Mouse (Mus musculus): ENCODE measurements around the gene Ece1. TPM values are rescaled to one million over a fixed set of nuclear protein-coding genes. Genes with fewer than 3 reads are reported as not detected.
"Not testable (repeated sequence)": the region's sequence is repeated elsewhere in the genome, so short reads cannot be mapped to it uniquely, and the experiment has no call there.

Gene Ece1
- polyA plus RNA-seq, 1 experiment from 2014 or later, result 20.7 TPM

GRCm38 (mm10) chr4:137962643-137963350 lies 100.8 kb downstream of the Ece1 start:
- Histone ChIP-seq H3K4me2 (no peak overlapping the region), H3K4me1 (no peaks in the 10 kb centered on the region), H3K9me3 (no peaks in the 10 kb centered on the region), H3K27me3 (replicated peaks) (no peaks in the 10 kb centered on the region), H3K4me3 (no peak overlapping the region), H3K9ac (no peak overlapping the region), H3K27ac (no peak overlapping the region), H3K36me3 (replicated peaks) (peaks cover 30% of the 10 kb centered on the region)
- no peak for ATAC-seq (replicated peaks)
- WGBS, result 92% methylated on average over 20 of the region's 20 CpGs

- no peak overlapping the region for H3K4me3 ChIP-seq
- H3K36me3 ChIP-seq (replicated peaks), result peaks cover 30% of the 10 kb centered on the region
- no peaks in the 10 kb centered on the region for H3K9me3 ChIP-seq
- 94% methylated on average over 6 of the region's 6 CpGs for WGBS
- no peak overlapping the region for H3K9ac ChIP-seq
- no peaks in the 10 kb centered on the region for H3K27me3 ChIP-seq (replicated peaks)
- H3K27ac ChIP-seq, result no peak overlapping the region
- ATAC-seq (replicated peaks), result no peak
- H3K4me2 ChIP-seq, result no peak overlapping the region
- no peaks in the 10 kb centered on the region for H3K4me1 ChIP-seq
These were observed 101.4 kb downstream of the Ece1 start for GRCm38 (mm10) chr4:137963431-137963830.

GRCm38 (mm10) chr4:137963881-137964584 lies 102.0 kb downstream of the Ece1 start:
- no peak overlapping the region for H3K4me2 ChIP-seq
- peaks cover 27% of the 10 kb centered on the region for H3K36me3 ChIP-seq (replicated peaks)
- H3K9me3 ChIP-seq, result no peaks in the 10 kb centered on the region
- ATAC-seq (replicated peaks), result peak; percentile 43
- no peak overlapping the region for H3K9ac ChIP-seq
- no peak overlapping the region for H3K4me3 ChIP-seq
- no peaks in the 10 kb centered on the region for H3K4me1 ChIP-seq
- H3K27ac ChIP-seq, result no peak overlapping the region
- WGBS, result 61% methylated on average over 9 of the region's 9 CpGs
- H3K27me3 ChIP-seq (replicated peaks), result no peaks in the 10 kb centered on the region

GRCm38 (mm10) chr4:137964585-137964930 lies 102.5 kb downstream of the Ece1 start:
- Histone ChIP-seq H3K4me1 (no peaks in the 10 kb centered on the region), H3K27ac (no peak overlapping the region), H3K4me2 (no peak overlapping the region), H3K4me3 (no peak overlapping the region), H3K9ac (no peak overlapping the region), H3K9me3 (no peaks in the 10 kb centered on the region), H3K36me3 (replicated peaks) (peaks cover 22% of the 10 kb centered on the region), H3K27me3 (replicated peaks) (no peaks in the 10 kb centered on the region)
- no peak for ATAC-seq (replicated peaks)
- 94% methylated on average over 11 of the region's 11 CpGs for WGBS

GRCm38 (mm10) chr4:137968203-137968602 lies 106.2 kb downstream of the Ece1 start:
- peak; percentile 55 for ATAC-seq (replicated peaks)
- H3K9ac ChIP-seq, result no peak overlapping the region
- H3K4me1 ChIP-seq, result no peaks in the 10 kb centered on the region
- no peaks in the 10 kb centered on the region for H3K9me3 ChIP-seq
- no peak overlapping the region for H3K4me3 ChIP-seq
- H3K4me2 ChIP-seq, result no peak overlapping the region
- H3K27me3 ChIP-seq (replicated peaks), result no peaks in the 10 kb centered on the region
- WGBS, result 8% methylated on average over 9 of the region's 9 CpGs
- H3K27ac ChIP-seq, result no peak overlapping the region
- H3K36me3 ChIP-seq (replicated peaks), result 0 out of 2 replicates have a peak, but pooled peaks cover 6% of the 10 kb centered on the region

GRCm38 (mm10) chr4:137970623-137971199 lies 108.7 kb downstream of the Ece1 start:
- WGBS, result no CpG with 5 or more reads among the region's 11 CpGs
- H3K27me3 ChIP-seq (replicated peaks); H3K9me3 ChIP-seq; H3K36me3 ChIP-seq (replicated peaks); H3K4me3 ChIP-seq; H3K9ac ChIP-seq; H3K4me2 ChIP-seq; H3K4me1 ChIP-seq; H3K27ac ChIP-seq: not testable (repeated sequence)
- ATAC-seq (replicated peaks), result peak; percentile 68

GRCm38 (mm10) chr4:137974856-137975432 lies 112.9 kb downstream of the Ece1 start:
- WGBS, result no CpG with 5 or more reads among the region's 11 CpGs

GRCm38 (mm10) chr4:137979066-137979644 lies 117.1 kb downstream of the Ece1 start:
- not testable (repeated sequence) for H3K4me2 ChIP-seq; H3K4me3 ChIP-seq; H3K27me3 ChIP-seq (replicated peaks); H3K4me1 ChIP-seq; H3K27ac ChIP-seq; H3K9me3 ChIP-seq; H3K9ac ChIP-seq; H3K36me3 ChIP-seq (replicated peaks)
- ATAC-seq (replicated peaks), result peak; percentile 64
- no CpG with 5 or more reads among the region's 11 CpGs for WGBS

More at GRCm38 (mm10) chr4:137974856-137975432, 112.9 kb downstream of the Ece1 start:
- not testable (repeated sequence) for H3K9ac ChIP-seq; H3K4me3 ChIP-seq; H3K4me1 ChIP-seq; H3K9me3 ChIP-seq; H3K4me2 ChIP-seq; H3K27me3 ChIP-seq (replicated peaks); H3K36me3 ChIP-seq (replicated peaks); H3K27ac ChIP-seq
- peak; percentile 34; the same call in 1 of the 2 replicates for ATAC-seq (replicated peaks)

GRCm38 (mm10) chr4:137982869-137983268 lies 120.8 kb downstream of the Ece1 start:
- Histone ChIP-seq H3K4me2 (no peak overlapping the region), H3K4me3 (no peak overlapping the region)

GRCm38 (mm10) chr4:137984212-137984611 lies 122.2 kb downstream of the Ece1 start:
- Histone ChIP-seq H3K27me3 (replicated peaks) (no peaks in the 10 kb centered on the region), H3K36me3 (replicated peaks) (no peaks in the 10 kb centered on the region), H3K4me3 (no peak overlapping the region), H3K9ac (no peak overlapping the region), H3K9me3 (no peaks in the 10 kb centered on the region), H3K4me2 (no peak overlapping the region), H3K27ac (no peak overlapping the region), H3K4me1 (no peaks in the 10 kb centered on the region)
- ATAC-seq (replicated peaks), result no peak
- WGBS, result 39% methylated on average over 10 of the region's 10 CpGs

More at GRCm38 (mm10) chr4:137982869-137983268, 120.8 kb downstream of the Ece1 start:
- no peaks in the 10 kb centered on the region for H3K4me1 ChIP-seq
- H3K27ac ChIP-seq, result no peak overlapping the region
- no peaks in the 10 kb centered on the region for H3K27me3 ChIP-seq (replicated peaks)
- 82% methylated on average over 1 of the region's 1 CpGs for WGBS
- no peaks in the 10 kb centered on the region for H3K36me3 ChIP-seq (replicated peaks)
- H3K9ac ChIP-seq, result no peak overlapping the region
- no peaks in the 10 kb centered on the region for H3K9me3 ChIP-seq
- ATAC-seq (replicated peaks), result no peak

GRCm38 (mm10) chr4:137984746-137985145 lies 122.7 kb downstream of the Ece1 start:
- no peak overlapping the region for H3K9ac ChIP-seq
- H3K9me3 ChIP-seq, result no peaks in the 10 kb centered on the region
- H3K36me3 ChIP-seq (replicated peaks), result no peaks in the 10 kb centered on the region
- no peaks in the 10 kb centered on the region for H3K27me3 ChIP-seq (replicated peaks)
- WGBS, result 86% methylated on average over 5 of the region's 5 CpGs
- H3K4me1 ChIP-seq, result no peaks in the 10 kb centered on the region
- no peak overlapping the region for H3K4me2 ChIP-seq
- H3K4me3 ChIP-seq, result no peak overlapping the region
- H3K27ac ChIP-seq, result no peak overlapping the region
- ATAC-seq (replicated peaks), result no peak

- Histone ChIP-seq H3K27me3 (replicated peaks) (no peaks in the 10 kb centered on the region), H3K4me1 (peaks cover 6% of the 10 kb centered on the region; the same call in 1 of the 2 replicates), H3K27ac (no peak overlapping the region), H3K36me3 (replicated peaks) (no peaks in the 10 kb centered on the region), H3K9me3 (no peaks in the 10 kb centered on the region), H3K9ac (no peak overlapping the region), H3K4me3 (no peak overlapping the region), H3K4me2 (no peak overlapping the region)
- 83% methylated on average over 5 of the region's 5 CpGs for WGBS
- ATAC-seq (replicated peaks), result no peak
These were observed 127.4 kb downstream of the Ece1 start for GRCm38 (mm10) chr4:137989426-137989825.

Data from midbrain, embryonic 15.5 days (tissue).